Mouse (Mus musculus): ENCODE results near the gene Zfp12.
"Not testable (repeated sequence)": the region's sequence is repeated elsewhere in the genome, so short reads cannot be mapped to it uniquely, and the experiment has no call there.

Zfp12 gene

DNA sequence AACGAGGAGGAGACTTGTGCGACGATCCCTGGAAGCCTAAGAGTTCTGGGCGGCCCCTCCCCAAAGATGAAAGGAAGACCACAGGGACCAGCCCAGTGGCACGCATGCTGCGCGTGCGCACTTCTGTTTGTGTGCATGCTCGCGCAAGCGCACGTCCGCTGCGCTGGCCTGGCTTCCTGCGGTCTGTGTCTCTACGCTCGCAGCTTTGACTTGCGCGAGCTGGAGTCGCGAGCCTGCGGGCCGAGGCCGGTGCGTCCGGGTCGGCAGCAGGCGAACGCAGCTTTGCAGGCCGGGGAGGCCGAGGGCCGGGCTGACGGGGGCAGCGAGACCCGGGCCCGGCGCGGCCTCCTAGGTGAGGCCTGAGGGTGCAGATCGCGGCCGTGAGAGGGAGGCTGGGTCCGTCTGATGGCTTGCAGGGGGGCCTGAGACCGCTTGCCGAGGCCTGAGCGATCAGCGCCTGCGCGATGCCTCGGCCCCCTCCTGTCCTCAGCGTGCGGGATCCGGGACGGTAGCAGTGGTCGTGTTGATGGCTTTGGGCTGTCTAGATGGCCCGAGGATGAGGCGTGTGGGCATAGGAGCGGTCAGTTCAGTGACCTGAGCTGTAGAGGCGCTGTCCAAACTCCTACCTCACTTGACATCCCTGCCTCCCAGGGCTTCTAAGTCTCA is at the start of gene Zfp12:
Zfp12 (plus strand) TSS at position 136 of the 666 bp plus-strand sequence.
- peak; percentile 90 for DNase-seq (ENCODE audit: low spot score)

DNA sequence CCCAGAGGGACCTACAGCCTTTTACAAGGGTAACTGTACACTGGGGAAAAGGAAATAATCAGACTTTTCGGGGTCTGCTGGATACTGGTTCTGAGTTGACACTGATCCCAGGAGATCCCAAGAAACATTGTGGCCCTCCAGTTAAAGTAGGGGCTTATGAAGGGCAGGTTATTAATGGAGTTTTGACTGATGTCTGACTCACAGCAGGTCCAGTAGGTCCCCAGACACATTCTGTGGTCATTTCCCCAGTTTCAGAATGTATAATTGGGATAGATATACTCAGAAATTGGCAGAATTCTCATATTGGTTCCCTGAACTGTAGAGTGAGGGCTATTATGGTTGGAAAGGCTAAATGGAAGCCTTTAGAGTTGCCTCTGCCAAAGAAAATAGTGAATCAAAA is 46.9 kb upstream of the Zfp12 start:
- not testable (repeated sequence) for DNase-seq (ENCODE audit: low spot score)

DNA sequence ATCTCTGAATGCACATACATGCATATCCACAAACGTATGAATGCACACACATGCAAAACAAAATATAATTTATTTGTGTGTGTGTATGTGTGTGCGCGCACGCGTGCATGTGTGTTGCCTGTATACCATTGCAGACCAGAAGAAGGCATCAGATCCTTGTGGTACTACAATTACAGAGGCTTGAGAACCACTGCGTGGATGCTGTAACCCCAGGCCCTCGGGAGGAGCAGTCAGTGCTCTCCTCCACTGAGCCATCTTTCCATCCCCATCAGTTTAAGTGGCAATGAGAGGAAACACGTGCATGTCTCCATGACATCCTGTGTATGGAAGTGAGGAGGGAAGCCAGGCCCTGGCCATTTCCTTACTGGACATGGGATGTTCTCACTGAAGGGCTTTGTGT is 42.2 kb upstream of the Zfp12 start:
- no peak for DNase-seq (ENCODE audit: low spot score)

DNA sequence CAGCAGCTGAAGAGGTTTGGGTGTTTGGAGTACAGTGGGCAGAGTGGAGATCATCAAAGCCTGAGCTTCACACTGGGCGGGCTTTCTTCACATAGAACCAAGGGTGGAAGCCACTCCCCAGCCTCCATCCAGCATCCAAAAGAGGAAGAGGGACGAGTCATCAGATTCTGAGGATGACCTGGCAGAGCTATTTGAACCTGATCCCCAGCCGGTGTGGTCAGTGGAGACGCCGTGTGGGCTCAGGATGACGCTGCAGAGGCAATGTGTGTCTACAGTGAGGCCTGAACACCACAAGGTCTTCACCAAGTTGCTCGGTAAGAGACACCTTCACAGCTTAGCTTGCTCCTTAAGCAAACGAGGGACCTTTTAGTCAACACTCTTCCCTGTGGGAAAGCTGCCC is 40.2 kb upstream of the Zfp12 start:
- DNase-seq (ENCODE audit: low spot score), result not testable (repeated sequence)

DNA sequence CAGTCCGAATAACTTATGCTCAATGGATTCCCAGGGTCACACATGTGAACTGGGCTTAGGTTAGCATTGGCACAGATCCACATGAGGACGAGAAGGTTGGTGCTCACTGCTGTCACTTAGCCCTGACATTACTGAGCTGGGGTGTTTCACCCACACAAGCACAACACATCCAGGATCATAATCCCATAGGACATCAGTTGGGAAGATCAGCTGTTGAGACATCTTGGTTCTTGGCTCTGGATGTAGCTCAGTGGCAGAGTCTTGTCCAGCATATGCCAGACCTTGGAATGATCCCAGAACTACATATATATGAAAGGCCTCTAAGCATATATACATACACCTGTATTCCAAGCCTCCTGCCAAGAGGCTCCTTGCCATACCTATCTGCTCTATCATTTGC is 39.8 kb upstream of the Zfp12 start:
- no peak for DNase-seq (ENCODE audit: low spot score)

DNA sequence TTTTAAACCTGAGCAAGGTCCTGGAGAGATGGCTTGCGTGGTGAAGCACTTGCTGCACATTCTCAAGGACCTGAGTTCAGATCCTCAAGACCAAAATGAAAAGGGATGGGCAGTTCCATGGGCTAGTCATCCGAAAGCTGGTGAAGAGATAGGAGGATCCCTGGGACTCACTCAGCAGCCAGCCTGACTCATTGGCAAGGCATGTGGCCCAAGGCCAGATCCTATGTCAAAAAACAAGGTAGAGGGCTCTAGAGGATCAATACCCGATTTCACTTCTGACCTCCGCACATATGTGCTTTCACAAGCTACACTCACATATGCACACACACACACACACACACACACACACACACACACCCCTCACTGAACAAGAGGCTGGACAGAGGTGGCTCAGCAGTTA is 38.5 kb upstream of the Zfp12 start:
- DNase-seq (ENCODE audit: low spot score), result no peak

DNA sequence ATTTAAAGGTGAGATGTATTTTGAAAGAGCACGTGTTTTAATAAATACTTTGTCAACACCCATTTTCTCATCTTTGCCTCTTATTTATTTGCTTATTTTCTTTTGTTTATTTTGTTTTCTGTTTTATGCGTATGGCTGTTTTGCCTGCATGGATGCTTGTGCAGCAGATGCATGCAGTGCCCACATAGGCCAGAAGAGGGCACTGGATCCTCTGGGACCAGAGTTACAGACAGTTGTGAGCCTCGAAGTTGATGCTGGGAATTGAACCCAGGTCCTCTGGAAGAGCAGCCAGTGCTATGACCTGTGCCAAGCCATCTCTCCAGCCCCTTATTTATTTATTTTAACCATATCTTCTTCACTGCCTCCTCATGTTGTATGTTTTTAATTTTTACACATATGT is 29.9 kb upstream of the Zfp12 start:
- DNase-seq (ENCODE audit: low spot score), result no peak

DNA sequence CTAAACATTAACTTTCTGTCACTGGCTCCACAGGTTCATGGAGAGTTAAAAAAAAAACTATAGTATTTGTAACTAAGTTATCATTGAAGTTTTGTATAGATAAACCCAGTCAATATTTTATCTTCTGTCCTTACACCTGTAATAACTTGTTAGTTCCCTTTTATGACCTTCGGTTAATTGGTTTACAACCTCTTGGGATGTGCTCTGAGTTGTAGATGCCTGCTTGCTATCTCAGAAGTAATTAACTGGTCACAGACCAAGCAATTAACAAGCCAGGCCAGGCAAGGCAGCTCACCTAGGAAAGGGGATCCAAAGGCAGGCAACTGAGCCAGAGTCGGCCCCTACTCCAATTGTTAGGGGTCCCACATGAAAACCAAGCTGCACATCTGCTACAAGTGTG is 21.1 kb upstream of the Zfp12 start:
- no peak for DNase-seq (ENCODE audit: low spot score)

DNA sequence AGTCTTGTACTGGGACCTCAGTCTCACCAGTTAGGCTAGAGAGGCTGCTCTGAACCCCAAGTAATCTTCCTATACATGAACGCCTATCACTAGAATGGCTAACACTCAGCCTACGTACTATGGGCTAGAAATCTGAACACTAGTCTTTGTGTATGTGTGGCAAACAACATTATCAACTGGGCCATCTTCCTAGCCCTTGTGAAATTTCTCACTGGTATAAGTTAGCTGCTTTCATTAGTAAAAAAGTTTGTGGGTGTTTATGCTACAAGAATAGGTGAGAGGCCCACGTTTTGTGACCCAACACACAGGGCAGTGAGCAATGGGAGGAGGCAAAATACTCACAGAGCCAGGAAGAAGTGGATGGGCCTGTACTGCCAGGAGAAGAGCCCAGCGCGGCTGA is 14.0 kb upstream of the Zfp12 start:
- no peak for DNase-seq (ENCODE audit: low spot score)

DNA sequence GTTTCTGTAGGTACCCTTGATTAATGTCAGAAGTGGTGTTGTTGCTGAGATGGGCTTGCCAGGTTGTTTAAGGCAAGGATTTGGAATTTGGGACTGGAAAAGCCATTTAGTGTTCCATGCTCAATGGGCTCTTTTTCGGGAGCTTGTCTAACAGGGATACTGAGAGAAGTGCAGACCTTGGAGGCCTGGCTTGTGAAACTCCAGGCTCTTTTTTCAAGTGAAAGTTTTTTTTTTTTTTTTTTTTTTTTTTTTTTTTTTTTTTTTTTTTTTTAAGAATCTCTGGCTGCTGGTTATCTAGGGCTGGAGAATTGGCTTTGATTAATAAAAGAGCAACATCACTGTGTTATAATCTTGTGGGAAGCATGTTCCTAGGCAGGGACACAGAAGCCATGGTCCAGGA is 12.7 kb upstream of the Zfp12 start:
- DNase-seq (ENCODE audit: low spot score), result no peak

DNA sequence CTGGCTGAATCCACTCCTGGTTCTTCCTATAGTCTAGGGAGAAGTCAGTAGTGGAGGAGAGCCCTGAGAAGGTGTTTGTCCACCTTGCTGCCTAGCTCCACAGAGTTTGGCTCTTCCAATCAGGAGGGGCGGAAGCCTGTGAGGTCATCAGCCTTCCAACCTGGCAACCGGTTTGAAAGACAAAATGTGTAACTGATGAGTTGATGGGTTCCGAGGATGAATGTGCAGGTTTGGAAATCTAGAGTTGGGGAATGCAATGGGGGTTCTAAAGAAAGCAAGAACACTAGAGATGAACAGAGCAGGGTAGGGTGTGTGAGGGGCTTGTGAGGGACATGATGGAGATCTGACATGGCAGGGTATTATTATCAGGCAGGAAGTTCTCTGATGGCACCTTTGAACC is 8.2 kb upstream of the Zfp12 start, which contains the start of gene Spdye4a:
Spdye4a (minus strand) TSS at position 101 of the 400 bp plus-strand sequence.
- DNase-seq (ENCODE audit: low spot score), result no peak

DNA sequence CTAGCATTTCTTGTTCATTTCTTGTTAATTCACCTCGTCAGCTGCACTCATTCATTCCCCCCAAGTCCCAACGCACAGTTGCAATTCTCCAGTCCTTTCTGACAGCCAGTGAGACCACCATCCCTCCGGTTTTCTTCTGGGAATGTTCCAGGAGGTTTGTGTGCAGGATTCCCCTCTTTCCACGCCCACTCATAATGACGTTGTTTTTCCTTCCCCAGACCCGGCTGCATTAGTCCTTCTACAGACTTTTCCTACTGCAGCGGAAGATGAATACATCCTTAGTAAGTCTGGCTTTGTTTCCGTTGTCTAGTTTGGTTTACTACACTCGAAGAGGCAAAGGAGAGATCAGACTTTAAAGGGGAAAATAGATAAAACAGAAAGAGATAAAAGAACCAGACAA is 1.1 kb downstream of the Zfp12 start:
- DNase-seq (ENCODE audit: low spot score), result no peak

DNA sequence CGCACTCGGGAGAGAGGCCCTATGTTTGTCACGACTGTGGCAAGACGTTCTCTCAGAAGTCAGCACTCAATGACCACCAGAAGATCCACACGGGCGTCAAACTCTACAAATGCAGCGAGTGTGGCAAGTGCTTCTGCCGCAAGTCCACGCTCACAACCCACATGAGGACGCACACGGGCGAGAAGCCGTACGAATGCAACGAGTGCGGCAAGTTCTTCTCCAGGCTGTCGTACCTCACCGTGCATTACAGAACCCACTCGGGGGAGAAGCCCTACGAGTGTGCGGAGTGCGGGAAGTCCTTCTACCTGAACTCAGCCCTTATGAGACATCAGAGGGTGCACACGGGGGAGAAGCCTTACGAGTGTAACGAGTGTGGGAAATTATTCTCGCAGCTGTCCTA is 10.0 kb downstream of the Zfp12 start:
- DNase-seq (ENCODE audit: low spot score), result no peak

DNA sequence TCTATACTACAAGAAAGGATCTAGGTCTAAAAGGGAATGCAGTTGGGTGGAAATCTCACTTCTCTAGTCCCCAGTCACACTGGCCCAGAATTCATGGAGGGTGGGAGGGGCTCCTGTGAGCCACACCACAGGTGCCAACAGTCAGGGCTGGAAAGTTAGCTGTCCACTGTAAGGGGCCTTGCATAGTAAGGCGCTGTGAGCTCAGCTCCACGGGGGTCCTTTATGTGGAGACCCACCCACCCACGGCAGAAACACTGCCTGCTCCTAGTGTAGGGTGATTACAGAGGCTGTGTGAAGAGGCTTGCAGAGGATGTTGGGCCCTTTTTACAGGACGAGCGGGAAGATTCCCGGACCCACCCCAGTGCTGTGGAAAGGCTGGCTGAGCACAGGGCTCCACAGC is 17.1 kb downstream of the Zfp12 start:
- DNase-seq (ENCODE audit: low spot score), result no peak

DNA sequence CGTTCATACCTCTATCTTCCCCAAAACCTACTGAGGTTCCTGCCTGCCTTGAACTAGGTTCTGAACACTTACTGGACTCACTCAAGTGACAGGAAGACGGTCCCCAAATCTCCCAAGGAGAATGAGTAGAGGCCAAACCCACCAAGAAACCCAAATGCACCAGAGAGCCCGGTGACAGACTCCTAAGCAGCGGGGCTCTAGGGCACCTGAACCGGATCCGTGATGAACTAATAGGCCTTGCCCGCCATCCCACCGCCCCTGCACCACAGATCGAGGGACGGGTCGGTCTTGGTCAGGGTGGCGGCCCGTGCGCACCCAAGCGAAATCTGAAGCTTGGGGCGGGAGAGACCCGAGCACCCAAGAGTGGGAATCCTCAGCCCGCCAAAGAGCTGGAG is 17.8 kb downstream of the Zfp12 start:
- DNase-seq (ENCODE audit: low spot score), result no peak

DNA sequence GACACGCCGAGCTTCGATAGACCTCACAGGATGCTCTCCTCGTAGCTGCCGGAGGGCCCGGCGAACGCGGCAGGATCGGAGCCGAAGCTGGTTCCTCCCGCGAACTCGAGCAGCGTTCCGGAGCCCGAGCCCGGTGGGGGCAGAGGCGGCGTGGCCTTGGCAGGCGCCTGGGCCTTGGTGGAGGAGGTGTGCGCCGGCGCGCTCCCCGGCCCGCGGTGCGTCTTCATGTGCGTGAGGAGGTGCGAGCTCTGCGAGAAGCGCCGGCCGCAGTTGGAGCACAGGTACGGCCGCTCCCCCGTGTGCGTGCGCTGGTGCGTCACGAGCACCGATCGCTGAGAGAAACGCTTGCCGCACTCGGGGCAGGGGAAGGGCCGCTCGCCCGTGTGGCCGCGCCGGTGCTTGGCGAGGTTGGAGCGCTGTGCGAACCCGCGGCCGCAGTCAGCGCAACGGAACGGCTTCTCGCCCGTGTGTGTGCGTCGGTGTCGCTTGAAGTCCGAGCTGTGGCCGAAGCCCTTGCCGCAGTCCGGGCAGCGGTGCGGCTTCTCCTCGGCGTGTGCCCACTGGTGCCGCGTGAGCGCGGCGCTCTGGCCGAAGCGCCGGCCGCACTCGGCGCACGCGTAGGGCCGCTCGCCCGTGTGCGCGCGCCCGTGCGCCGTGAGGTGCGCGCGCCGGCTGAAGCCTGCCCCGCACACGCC is 18.4 kb downstream of the Zfp12 start:
- peak; percentile 51 for DNase-seq (ENCODE audit: low spot score)

DNA sequence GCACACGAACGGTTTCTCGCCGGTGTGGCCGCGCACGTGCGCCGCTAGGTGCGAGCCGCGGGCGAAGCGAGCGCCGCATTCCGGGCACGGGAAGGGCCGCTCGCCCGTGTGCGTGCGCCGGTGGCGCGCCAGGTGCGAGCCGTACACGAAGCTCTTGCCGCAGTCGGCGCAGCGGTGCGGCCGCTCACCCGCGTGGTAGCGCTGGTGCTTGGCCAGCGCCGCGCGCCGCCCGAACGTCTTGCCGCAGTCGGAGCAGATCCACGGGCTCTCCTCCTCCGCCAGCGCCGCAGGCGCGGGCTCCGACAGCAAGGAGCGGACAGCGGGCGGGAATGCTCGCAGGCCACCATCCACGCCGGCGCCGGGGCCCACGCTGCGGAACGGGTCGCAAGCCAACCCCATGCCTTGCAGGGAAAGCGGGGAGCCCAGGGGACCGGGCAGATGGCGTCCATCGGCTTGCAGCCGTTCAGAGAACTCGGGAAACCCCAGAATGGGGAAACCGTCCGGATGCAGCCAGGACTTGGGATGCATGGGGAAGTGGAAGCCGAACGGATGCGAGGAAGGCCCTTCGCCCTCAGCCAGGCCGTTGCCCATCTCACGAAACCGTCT is 19.0 kb downstream of the Zfp12 start:
- peak; percentile 49 for DNase-seq (ENCODE audit: low spot score)

DNA sequence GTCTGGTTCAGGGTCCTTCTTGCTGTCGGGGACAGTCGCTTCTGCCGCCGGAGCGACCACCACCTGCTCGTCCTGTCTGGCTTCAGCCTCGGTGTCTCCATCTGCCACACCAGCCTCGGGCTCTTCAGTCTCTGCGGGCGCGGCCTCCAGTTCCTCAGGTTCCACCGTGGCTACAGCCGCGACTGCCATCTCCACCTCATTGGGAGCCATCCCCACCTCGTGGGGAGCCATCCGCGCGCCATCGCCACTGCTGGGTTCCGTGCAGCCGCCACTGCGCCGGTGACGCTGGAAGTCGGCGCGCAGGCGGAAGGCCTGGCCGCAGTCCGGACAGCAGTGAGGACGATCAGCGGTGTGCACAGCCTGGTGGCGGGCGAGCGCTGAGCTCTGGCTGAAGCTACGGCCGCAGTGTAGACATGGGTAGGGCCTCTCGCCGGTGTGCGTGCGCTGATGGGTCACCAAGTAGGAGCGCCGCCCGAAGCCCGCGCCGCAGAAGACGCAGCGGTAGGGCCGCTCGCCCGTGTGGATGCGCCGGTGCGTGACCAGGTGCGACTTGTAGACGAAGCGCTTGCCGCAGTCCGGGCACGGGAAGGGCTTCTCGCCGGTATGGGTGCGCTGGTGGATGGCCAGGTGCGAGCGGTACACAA is 19.6 kb downstream of the Zfp12 start:
- no peak for DNase-seq (ENCODE audit: low spot score)

DNA sequence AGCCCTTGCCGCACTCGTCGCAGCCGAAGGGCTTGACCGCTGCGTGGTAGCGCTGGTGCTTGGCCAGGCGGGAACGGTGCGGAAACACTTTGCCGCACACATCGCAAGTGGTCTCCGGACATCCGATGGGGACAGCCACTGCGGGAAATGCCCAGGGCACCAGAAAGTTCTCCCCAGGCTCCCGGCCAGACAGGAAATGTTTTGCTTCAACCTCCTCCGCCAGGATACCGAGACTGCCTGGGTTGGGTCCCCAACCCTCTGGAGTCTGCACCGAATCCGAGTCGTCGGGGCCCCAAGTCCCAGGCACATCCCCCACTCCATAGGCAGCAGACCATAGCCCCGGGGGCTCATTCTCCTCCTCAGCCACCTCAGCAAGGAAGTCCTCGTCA is 20.2 kb downstream of the Zfp12 start:
- DNase-seq (ENCODE audit: low spot score), result no peak

DNA sequence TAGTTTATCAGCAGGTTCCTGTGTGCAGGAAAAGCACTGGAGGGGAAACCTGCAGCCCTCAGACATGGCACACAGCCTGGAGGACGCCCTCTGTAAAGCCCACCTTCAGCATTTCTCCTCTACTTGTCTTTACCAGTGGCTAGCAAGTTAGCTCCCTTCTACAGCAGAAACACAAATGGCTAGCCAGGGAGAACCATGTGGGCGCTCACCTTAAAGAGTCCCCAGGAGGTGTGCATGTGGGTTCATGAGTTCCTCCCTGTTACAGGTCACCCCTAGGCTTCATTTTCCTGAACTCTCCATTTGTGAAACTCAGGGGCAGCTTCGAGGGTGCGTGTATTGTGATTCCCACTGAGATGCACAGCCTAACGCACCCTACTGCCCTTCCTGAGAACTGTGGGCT is 20.8 kb downstream of the Zfp12 start:
- DNase-seq (ENCODE audit: low spot score), result no peak

DNA sequence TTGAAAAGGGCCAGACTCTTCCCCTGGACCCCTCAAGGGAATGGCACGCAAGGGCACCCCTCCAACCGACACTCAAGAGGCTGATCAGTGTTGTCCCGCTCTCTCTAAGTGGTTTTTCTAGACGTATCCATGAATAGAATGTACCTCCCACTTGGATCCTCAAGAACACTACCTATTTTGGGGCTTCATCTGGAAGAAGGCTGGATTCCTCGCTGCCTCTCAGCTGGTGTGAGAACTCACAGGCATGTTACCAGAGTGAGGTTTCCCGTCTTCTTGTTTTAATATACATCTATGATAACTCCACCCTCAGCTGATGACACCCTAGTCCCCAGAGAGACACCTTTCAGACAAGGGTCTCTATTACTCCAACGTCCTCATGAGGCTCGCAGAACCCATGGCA is 26.7 kb downstream of the Zfp12 start:
- DNase-seq (ENCODE audit: low spot score), result no peak

DNA sequence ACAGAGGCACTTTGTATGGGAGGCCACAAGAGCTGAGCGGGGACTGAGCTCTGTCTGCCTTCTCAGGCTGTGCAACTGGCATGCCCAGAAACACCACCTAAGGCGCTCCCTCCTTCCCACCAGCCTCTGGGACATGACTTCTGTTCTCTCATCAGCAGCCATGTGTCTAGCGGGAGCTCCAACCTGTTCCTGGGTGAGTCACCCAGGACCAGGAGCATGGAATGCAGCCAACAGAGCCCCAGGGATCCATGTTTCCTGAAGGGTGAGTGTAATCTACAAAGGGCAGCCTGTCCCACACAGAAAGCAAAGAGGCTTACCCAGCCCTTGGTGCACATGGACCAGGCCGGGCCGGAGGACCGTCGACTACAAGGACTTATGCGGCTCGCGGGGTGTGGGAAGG is 29.7 kb downstream of the Zfp12 start:
- DNase-seq (ENCODE audit: low spot score), result no peak

DNA sequence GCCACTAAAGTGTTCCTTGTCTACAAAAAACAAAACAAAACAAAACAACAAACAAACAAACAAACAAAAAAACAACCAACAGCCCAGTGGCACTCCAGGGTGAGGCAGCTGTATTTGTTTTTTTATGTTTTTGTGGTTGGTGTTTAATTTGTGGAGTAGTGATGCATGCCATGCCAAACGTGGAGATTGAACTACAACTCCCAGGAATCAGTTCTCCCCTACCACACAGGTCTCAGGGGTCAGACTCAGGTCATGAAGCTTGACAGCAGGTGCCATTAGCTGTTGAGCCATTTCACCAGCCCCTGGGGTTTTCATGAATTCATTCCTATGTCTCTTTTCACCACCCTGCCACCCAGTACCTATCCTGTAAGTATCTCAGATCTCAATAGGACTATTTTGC is 30.4 kb downstream of the Zfp12 start:
- no peak for DNase-seq (ENCODE audit: low spot score)
